Mouse (Mus musculus) limb, embryonic 10.5 days (tissue): ENCODE results near the gene Aida. TPM values are rescaled to one million over a fixed set of nuclear protein-coding genes. Genes with fewer than 3 reads are reported as not detected.
"Not testable (repeated sequence)": the region's sequence is repeated elsewhere in the genome, so short reads cannot be mapped to it uniquely, and the experiment has no call there.

ENCODE experiments used
- DNase-seq: peaks from one replicate; pipeline ENCODE4 v3.0.0-alpha.2; 2017; ENCODE audit warnings: low spot score
- H3K27ac ChIP-seq: fragments of 300-500 bp; sonication (generic); 2 replicates; pipeline ENCODE4 v1.5.1; 2016; ENCODE audit warnings: mild to moderate bottlenecking
- H3K27me3 ChIP-seq: fragments of 300-500 bp; sonication (generic); 2 replicates; pipeline ENCODE4 v1.6.1; 2016; ENCODE audit warnings: low read depth, mild to moderate bottlenecking; ENCODE audit not compliant: poor library complexity, severe bottlenecking
- H3K36me3 ChIP-seq: fragments of 300-500 bp; sonication (generic); 2 replicates; pipeline ENCODE4 v1.6.1; 2016; ENCODE audit warnings: mild to moderate bottlenecking, moderate library complexity
- H3K4me1 ChIP-seq: fragments of 300-500 bp; sonication (generic); 2 replicates; pipeline ENCODE4 v1.6.1; 2016
- H3K4me3 ChIP-seq: fragments of 300-500 bp; sonication (generic); 2 replicates; pipeline ENCODE4 v1.5.1; 2016; ENCODE audit warnings: mild to moderate bottlenecking, moderate library complexity
- H3K9me3 ChIP-seq: fragments of 300-500 bp; sonication (generic); replicated peaks from 2 replicates; pipeline ENCODE4 v1.6.1; 2016; ENCODE audit warnings: mild to moderate bottlenecking
- WGBS: fragments of 180-500 bp; shearing (Covaris S2); methylation state at CpG from one replicate; pipeline ENCODE4 v1.1.7; 2016; 5-methylcytosine and 5-hydroxymethylcytosine counted together
- polyA plus RNA-seq: library from polyadenylated mRNA; unstranded; fragments of >200 nt; fragmentation: Nextera tagmentation; extraction: Ambion mirVana; gene quantifications from 2 replicates; pipeline ENCODE4 v1.2.1, GENCODE M21; 2016

Aida gene
- polyA plus RNA-seq, 1 experiment from 2014 or later: 45.7 TPM

- H3K36me3 ChIP-seq: peaks cover 20% of the 10 kb centered on the region
- peak within 1 kb of the TSS; percentile 79 for H3K27ac ChIP-seq
- H3K4me3 ChIP-seq: peak within 1 kb of the TSS; percentile 60
- no peaks in the 10 kb centered on the region for H3K9me3 ChIP-seq
- DNase-seq: peak; percentile 97
- no peaks in the 10 kb centered on the region for H3K4me1 ChIP-seq
- H3K27me3 ChIP-seq: no peaks in the 10 kb centered on the region
- WGBS: under 1% methylated on average over 39 of the region's 39 CpGs
Measured at GRCm38 (mm10) chr1:183296877-183297383, 540 bp downstream of the Aida start, which contains the start of gene Brox. Brox (minus strand) TSS chr1:183297269.

DNA sequence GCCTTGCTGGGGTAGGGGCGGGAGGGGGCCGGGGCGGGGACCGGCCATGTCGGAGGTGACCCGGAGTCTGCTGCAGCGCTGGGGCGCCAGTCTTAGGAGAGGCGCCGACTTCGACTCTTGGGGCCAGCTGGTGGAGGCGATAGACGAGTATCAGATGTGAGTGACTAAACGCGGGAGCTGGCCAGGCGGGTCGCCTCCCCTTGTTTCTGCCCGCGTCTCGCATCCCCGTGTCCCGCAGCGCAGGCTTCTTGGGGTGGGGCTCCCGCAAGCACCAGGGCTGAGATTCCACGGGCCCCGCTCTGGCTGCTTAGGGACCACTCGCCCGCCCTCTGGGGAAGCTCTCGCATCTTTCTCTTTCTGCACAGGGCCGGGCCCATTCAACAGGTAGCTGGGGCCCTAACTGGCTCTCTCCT is 1.1 kb downstream of the Aida start:
- WGBS: under 1% methylated on average over 30 of the region's 30 CpGs

GRCm38 (mm10) chr1:183297886-183298489 is 1.6 kb downstream of the Aida start:
- WGBS: under 1% methylated on average over 20 of the region's 20 CpGs

More for the DNA sequence above, 1.1 kb downstream of the Aida start:
- H3K27ac ChIP-seq: peak overlapping the region; percentile 75
- H3K4me1 ChIP-seq: no peaks in the 10 kb centered on the region
- peaks cover 16% of the 10 kb centered on the region for H3K36me3 ChIP-seq
- H3K4me3 ChIP-seq: peak overlapping the region; percentile 60
- no peaks in the 10 kb centered on the region for H3K9me3 ChIP-seq
- no peaks in the 10 kb centered on the region for H3K27me3 ChIP-seq
- peak; percentile 79 for DNase-seq

DNA sequence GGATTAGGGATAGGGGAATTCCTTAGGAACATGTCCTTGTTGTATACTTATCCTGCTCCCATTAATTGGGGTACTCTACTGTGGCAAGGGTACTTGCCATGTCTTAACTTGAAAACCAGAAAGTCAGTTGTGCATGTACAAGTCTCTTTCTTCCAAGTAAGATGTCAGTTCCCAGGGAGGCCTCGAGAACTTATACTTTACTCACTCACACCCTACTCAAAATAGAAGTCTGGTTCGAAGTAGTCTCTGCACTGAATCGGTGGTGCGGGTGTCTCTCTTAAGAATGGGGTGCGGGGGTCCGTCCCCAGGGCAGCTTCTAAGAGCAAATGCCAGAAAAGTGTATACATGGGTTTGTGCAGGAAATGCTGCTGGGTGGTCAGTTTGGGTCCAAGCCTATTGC is 2.8 kb downstream of the Aida start:
- H3K4me3 ChIP-seq: no peak overlapping the region
- no peaks in the 10 kb centered on the region for H3K36me3 ChIP-seq
- WGBS: 88% methylated on average over 6 of the region's 6 CpGs
- no peak overlapping the region for H3K27ac ChIP-seq
- no peaks in the 10 kb centered on the region for H3K9me3 ChIP-seq
- no peaks in the 10 kb centered on the region for H3K27me3 ChIP-seq
- DNase-seq: peak; percentile 100
- no peaks in the 10 kb centered on the region for H3K4me1 ChIP-seq

More at GRCm38 (mm10) chr1:183297886-183298489, 1.6 kb downstream of the Aida start:
- H3K27me3 ChIP-seq: no peaks in the 10 kb centered on the region
- H3K4me1 ChIP-seq: no peaks in the 10 kb centered on the region
- peak; percentile 54 for DNase-seq
- H3K9me3 ChIP-seq: no peaks in the 10 kb centered on the region
- H3K27ac ChIP-seq: peak overlapping the region; percentile 75
- peak overlapping the region; percentile 60 for H3K4me3 ChIP-seq
- peaks cover 12% of the 10 kb centered on the region for H3K36me3 ChIP-seq

DNA sequence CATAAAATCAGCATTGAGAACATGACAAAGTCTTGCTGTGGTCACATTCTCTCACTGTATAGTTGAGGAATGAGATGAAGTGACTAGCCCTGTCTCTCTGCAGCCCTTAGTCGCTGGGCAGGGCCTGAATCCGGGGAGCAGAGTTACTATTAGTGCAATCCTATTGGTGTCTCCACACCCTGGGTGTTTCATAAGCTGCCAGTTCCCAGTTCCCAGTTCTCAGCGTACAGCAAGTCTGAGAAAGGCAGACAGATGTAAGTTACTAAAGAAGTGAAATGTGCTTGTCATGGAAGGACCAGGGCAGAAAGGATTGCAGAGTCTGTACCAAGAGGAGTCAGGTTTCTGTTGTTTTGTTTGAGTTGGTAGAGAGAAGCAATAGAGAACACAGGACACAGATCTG is 11.2 kb downstream of the Aida start:
- no peak overlapping the region for H3K27ac ChIP-seq
- DNase-seq: no peak
- H3K4me3 ChIP-seq: no peak overlapping the region
- H3K27me3 ChIP-seq: no peaks in the 10 kb centered on the region
- WGBS: 84% methylated on average over 3 of the region's 3 CpGs
- H3K9me3 ChIP-seq: no peaks in the 10 kb centered on the region
- peaks cover 54% of the 10 kb centered on the region for H3K36me3 ChIP-seq
- no peaks in the 10 kb centered on the region for H3K4me1 ChIP-seq

DNA sequence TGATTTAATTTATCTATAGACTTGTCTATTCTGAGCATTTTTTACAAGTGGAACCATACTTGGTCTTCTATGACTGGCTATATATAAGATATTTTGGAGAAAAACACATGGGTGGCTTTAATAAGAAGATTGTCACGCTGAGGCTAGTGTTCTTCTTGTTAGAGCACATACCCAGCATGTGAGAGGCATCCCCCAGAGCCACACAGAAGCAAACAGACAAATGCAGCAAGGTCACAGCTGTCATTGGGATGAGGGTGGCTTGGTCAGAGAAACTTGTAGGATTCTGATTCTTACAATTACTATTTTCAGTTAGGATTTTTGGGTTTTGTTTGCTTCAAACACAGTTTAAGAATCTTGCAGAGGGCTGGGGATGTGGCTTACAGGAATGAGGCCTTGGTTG is 12.1 kb downstream of the Aida start:
- peaks cover 63% of the 10 kb centered on the region for H3K36me3 ChIP-seq
- H3K4me3 ChIP-seq: no peak overlapping the region
- H3K27me3 ChIP-seq: no peaks in the 10 kb centered on the region
- H3K9me3 ChIP-seq: no peaks in the 10 kb centered on the region
- H3K4me1 ChIP-seq: no peaks in the 10 kb centered on the region
- no peak for DNase-seq
- H3K27ac ChIP-seq: no peak overlapping the region
- 89% methylated on average over 1 of the region's 1 CpGs for WGBS

DNA sequence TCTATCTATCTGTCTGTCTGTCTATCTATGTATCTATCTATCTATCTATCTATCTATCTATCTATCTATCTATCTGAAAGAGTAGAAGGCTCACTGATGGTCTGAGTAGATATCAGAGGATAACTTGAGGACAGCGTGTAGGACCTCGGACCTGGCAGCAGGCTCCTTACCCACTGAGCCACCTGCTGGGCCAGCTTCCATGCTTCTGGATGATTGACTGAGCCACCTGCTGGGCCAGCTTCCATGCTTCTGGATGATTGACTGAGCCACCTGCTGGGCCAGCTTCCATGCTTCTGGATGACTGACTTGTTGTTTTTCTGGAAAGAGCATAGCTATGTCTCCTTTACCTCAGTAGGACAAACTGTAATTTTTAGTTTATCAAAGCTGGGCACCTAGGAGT is 13.2 kb downstream of the Aida start:
- 91% methylated on average over 2 of the region's 2 CpGs for WGBS

GRCm38 (mm10) chr1:183312076-183312475 is 15.7 kb downstream of the Aida start:
- Histone ChIP-seq H3K27ac (no peak overlapping the region), H3K9me3 (no peaks in the 10 kb centered on the region), H3K27me3 (no peaks in the 10 kb centered on the region), H3K36me3 (peaks cover 86% of the 10 kb centered on the region), H3K4me3 (no peak overlapping the region), H3K4me1 (no peaks in the 10 kb centered on the region)
- DNase-seq: peak; percentile 7
- 95% methylated on average over 2 of the region's 2 CpGs for WGBS

More for the DNA sequence above, 13.2 kb downstream of the Aida start:
- not testable (repeated sequence) for H3K4me3 ChIP-seq, H3K9me3 ChIP-seq, H3K27me3 ChIP-seq, H3K27ac ChIP-seq, H3K4me1 ChIP-seq, DNase-seq
- peaks cover 70% of the 10 kb centered on the region for H3K36me3 ChIP-seq

DNA sequence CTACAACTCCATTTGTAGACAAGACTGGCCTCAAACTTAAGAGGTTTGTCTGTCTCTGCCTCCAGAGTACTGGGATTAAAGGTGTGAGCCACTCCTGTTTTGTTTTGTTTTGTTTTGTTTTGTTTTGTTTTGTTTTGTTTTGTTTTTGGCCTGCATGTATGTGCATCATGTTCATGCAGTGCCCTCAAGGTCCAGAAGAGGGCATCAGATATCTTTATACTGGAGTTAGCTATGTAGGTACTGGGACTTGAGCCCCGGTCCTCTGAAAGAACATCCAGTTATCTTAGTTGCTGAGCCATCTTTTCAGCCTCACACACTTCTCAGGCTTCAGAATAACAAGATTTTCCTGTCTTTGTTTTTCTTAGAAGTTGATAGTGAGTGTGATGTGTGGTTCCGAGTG is 19.4 kb downstream of the Aida start:
- Histone ChIP-seq H3K4me3 (no peak overlapping the region), H3K27ac (no peak overlapping the region), H3K27me3 (no peaks in the 10 kb centered on the region), H3K9me3 (no peaks in the 10 kb centered on the region), H3K36me3 (peaks cover 88% of the 10 kb centered on the region), H3K4me1 (no peaks in the 10 kb centered on the region)
- peak; percentile 29 for DNase-seq
- 96% methylated on average over 2 of the region's 2 CpGs for WGBS

- Histone ChIP-seq H3K36me3 (peaks cover 97% of the 10 kb centered on the region), H3K4me1 (no peaks in the 10 kb centered on the region), H3K27ac (no peak overlapping the region), H3K27me3 (no peaks in the 10 kb centered on the region), H3K9me3 (no peaks in the 10 kb centered on the region), H3K4me3 (no peak overlapping the region)
- WGBS: 92% methylated on average over 3 of the region's 3 CpGs
- no peak for DNase-seq
Measured at GRCm38 (mm10) chr1:183320708-183321107, 24.3 kb downstream of the Aida start.

- not testable (repeated sequence) for H3K4me1 ChIP-seq, H3K27ac ChIP-seq, DNase-seq, H3K9me3 ChIP-seq, H3K27me3 ChIP-seq, H3K4me3 ChIP-seq
- H3K36me3 ChIP-seq: peaks cover 97% of the 10 kb centered on the region
- 91% methylated on average over 5 of the region's 5 CpGs for whole genome bisulfite sequencing
Measured at GRCm38 (mm10) chr1:183322496-183322895, 26.1 kb downstream of the Aida start.

- H3K27ac ChIP-seq: no peak overlapping the region
- no peaks in the 10 kb centered on the region for H3K27me3 ChIP-seq
- peak; percentile 2 for DNase-seq
- no peaks in the 10 kb centered on the region for H3K9me3 ChIP-seq
- peaks cover 98% of the 10 kb centered on the region for H3K36me3 ChIP-seq
- H3K4me1 ChIP-seq: no peaks in the 10 kb centered on the region
- H3K4me3 ChIP-seq: no peak overlapping the region
- WGBS: 96% methylated on average over 2 of the region's 2 CpGs
Measured at GRCm38 (mm10) chr1:183323923-183324322, 27.5 kb downstream of the Aida start.

- peak; percentile 26 for DNase-seq
- Histone ChIP-seq H3K36me3 (peaks cover 98% of the 10 kb centered on the region), H3K27me3 (no peaks in the 10 kb centered on the region), H3K27ac (no peak overlapping the region), H3K4me1 (no peaks in the 10 kb centered on the region), H3K9me3 (no peaks in the 10 kb centered on the region), H3K4me3 (no peak overlapping the region)
- 96% methylated on average over 6 of the region's 6 CpGs for WGBS
Measured at GRCm38 (mm10) chr1:183324433-183324832, 28.0 kb downstream of the Aida start.
